In the genomic region with DNA sequence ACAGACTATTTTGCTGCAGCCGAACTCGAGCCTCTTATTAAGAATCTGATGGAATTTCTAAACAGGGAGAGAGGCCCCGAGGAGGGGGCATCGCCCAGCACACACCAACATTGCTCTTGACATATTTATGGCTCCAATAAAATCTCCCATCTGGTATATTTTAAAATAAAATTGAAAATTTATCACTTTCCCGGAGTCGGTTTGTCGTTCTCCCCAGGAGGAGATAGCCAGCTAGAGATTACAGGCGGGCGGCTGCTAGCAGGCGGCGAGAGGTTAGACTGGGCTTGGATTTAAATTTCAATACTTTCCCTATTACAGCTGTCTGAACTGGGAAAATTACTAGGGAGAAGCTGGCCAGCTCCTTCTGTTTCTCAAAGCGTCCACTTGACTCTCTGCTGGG, we compare ENCODE assay signal across 15 mouse cellular contexts.
DNase-seq lines count a peak whose midpoint lies in the region; ATAC-seq lines count a peak whose summit lies in the region.
"Had no signal": no experiment of that assay in that cellular context is flagged by ENCODE, and none has a peak within 500 bp of the region (broad histone marks: within the 10 kb centered on the region; RNA-seq: fewer than 3 reads in every experiment).

No protein-coding gene starts in this region.

- no peak for ATAC-seq in intestine, embryonic 15.5 days
- ATAC-seq in intestine, embryonic 16.5 days, result no peak
- ATAC-seq in lung, embryonic 16.5 days (ENCODE audit: low read depth), result peak; percentile 52; the same call in 1 of the 2 replicates
- 0 out of 2 replicates have a peak, but pooled peaks have one; percentile 24 for ATAC-seq in limb, embryonic 15.5 days (ENCODE audit: insufficient number of reproducible peaks, low FRiP score, low TSS enrichment, low read depth)

- no peak for DNase-seq in lung, adult 18-20 months
- no peak for DNase-seq in limb, embryonic 10.5 days (ENCODE audit: low spot score)
- no peak for DNase-seq in urinary bladder, postnatal 10 days (ENCODE audit: low spot score)
- DNase-seq: cerebellum, adult 9-11 months; gastrocnemius, postnatal 14 days; heart, adult 2 months; left cerebral cortex, postnatal 4 days; right cerebral cortex, postnatal 14 days; thymus, postnatal 36 days had no signal

- H3K36me3 ChIP-seq in intestine, embryonic 15.5 days, result no peaks in the 10 kb centered on the region
- no peaks in the 10 kb centered on the region for H3K36me3 ChIP-seq in intestine, embryonic 16.5 days (ENCODE audit: control insufficient read depth, insufficient read depth, low read length)
- H3K36me3 ChIP-seq in lung, embryonic 16.5 days (ENCODE audit: control insufficient read depth, insufficient read depth, low read length), result no peaks in the 10 kb centered on the region
- H3K36me3 ChIP-seq in limb, embryonic 10.5 days, result no peaks in the 10 kb centered on the region
- no peaks in the 10 kb centered on the region for H3K36me3 ChIP-seq in limb, embryonic 15.5 days
- H3K36me3 ChIP-seq: midbrain, embryonic 12.5 days had no signal

- no peak overlapping the region for H3K27ac ChIP-seq in intestine, embryonic 15.5 days
- H3K27ac ChIP-seq in intestine, embryonic 16.5 days (ENCODE audit: low read length), result no peak overlapping the region
- H3K27ac ChIP-seq in lung, embryonic 16.5 days (ENCODE audit: low read length), result no peak overlapping the region
- peak overlapping the region; percentile 19; the same call in 1 of the 2 replicates for H3K27ac ChIP-seq in limb, embryonic 10.5 days
- no peak overlapping the region for H3K27ac ChIP-seq in limb, embryonic 15.5 days
- H3K27ac ChIP-seq: heart, adult 2 months; layer of hippocampus, adult 2 months; midbrain, embryonic 12.5 days had no signal

- no peaks in the 10 kb centered on the region for H3K9me3 ChIP-seq in intestine, embryonic 15.5 days
- H3K9me3 ChIP-seq in intestine, embryonic 16.5 days (ENCODE audit: control insufficient read depth, low read length), result no peaks in the 10 kb centered on the region
- no peaks in the 10 kb centered on the region for H3K9me3 ChIP-seq in lung, embryonic 16.5 days (ENCODE audit: control insufficient read depth, low read length)
- no peaks in the 10 kb centered on the region for H3K9me3 ChIP-seq in limb, embryonic 10.5 days (replicated peaks)
- H3K9me3 ChIP-seq in limb, embryonic 15.5 days, result no peaks in the 10 kb centered on the region
- H3K9me3 ChIP-seq: midbrain, embryonic 12.5 days had no signal

- no peak overlapping the region for H3K9ac ChIP-seq in intestine, embryonic 15.5 days
- no peak overlapping the region for H3K9ac ChIP-seq in intestine, embryonic 16.5 days (ENCODE audit: low read depth, low read length)
- H3K9ac ChIP-seq in lung, embryonic 16.5 days (ENCODE audit: low read length), result no peak overlapping the region
- no peak overlapping the region for H3K9ac ChIP-seq in limb, embryonic 15.5 days
- H3K9ac ChIP-seq: midbrain, embryonic 12.5 days had no signal

- no peak overlapping the region for H3K4me3 ChIP-seq in intestine, embryonic 15.5 days (replicated peaks)
- H3K4me3 ChIP-seq in intestine, embryonic 16.5 days (ENCODE audit: low read length), result no peak overlapping the region
- no peak overlapping the region for H3K4me3 ChIP-seq in lung, embryonic 16.5 days (ENCODE audit: low read length)
- no peak overlapping the region for H3K4me3 ChIP-seq in limb, embryonic 10.5 days
- H3K4me3 ChIP-seq in limb, embryonic 15.5 days, result no peak overlapping the region
- H3K4me3 ChIP-seq: heart, adult 2 months; layer of hippocampus, adult 2 months; midbrain, embryonic 12.5 days had no signal

- H3K27me3 ChIP-seq in intestine, embryonic 15.5 days (replicated peaks), result peaks cover 4% of the 10 kb centered on the region
- no peaks in the 10 kb centered on the region for H3K27me3 ChIP-seq in intestine, embryonic 16.5 days (replicated peaks; ENCODE audit: control insufficient read depth, insufficient read depth, low read length)
- no peaks in the 10 kb centered on the region for H3K27me3 ChIP-seq in lung, embryonic 16.5 days (ENCODE audit: control insufficient read depth, insufficient read depth, low read depth, low read length)
- H3K27me3 ChIP-seq in limb, embryonic 10.5 days (ENCODE audit: low read depth, poor library complexity, severe bottlenecking), result peaks cover 54% of the 10 kb centered on the region
- H3K27me3 ChIP-seq in limb, embryonic 15.5 days, result no peaks in the 10 kb centered on the region

- WGBS in intestine, embryonic 15.5 days, result 27% methylated on average over 12 of the region's 12 CpGs
- 35% methylated on average over 12 of the region's 12 CpGs for WGBS in intestine, embryonic 16.5 days
- 45% methylated on average over 12 of the region's 12 CpGs for WGBS in lung, embryonic 16.5 days
- 38% methylated on average over 12 of the region's 12 CpGs for WGBS in limb, embryonic 10.5 days
- 12% methylated on average over 12 of the region's 12 CpGs for WGBS in limb, embryonic 15.5 days

- peak overlapping the region; percentile 7 for H3K4me2 ChIP-seq in intestine, embryonic 15.5 days (replicated peaks)
- H3K4me2 ChIP-seq in intestine, embryonic 16.5 days (ENCODE audit: low read depth, low read length), result no peak overlapping the region
- H3K4me2 ChIP-seq in lung, embryonic 16.5 days (ENCODE audit: low read depth, low read length), result no peak overlapping the region
- 0 out of 2 replicates have a peak overlapping the region, but pooled peaks have one; percentile 8 for H3K4me2 ChIP-seq in limb, embryonic 15.5 days
- H3K4me2 ChIP-seq: midbrain, embryonic 12.5 days had no signal

- peaks cover 5% of the 10 kb centered on the region; the same call in 1 of the 2 replicates for H3K4me1 ChIP-seq in intestine, embryonic 15.5 days (replicated peaks)
- peaks cover 8% of the 10 kb centered on the region for H3K4me1 ChIP-seq in intestine, embryonic 16.5 days (ENCODE audit: control insufficient read depth, insufficient read depth, low read length)
- 0 out of 2 replicates have a peak, but pooled peaks cover 2% of the 10 kb centered on the region for H3K4me1 ChIP-seq in lung, embryonic 16.5 days (replicated peaks; ENCODE audit: control insufficient read depth, insufficient read depth, low read length)
- H3K4me1 ChIP-seq in limb, embryonic 10.5 days, result peaks cover 31% of the 10 kb centered on the region
- peaks cover 19% of the 10 kb centered on the region for H3K4me1 ChIP-seq in limb, embryonic 15.5 days

Comparison
In these comparisons a context has a peak if more than half of its experiments do, and no peak if none do; other contexts are left out.
1. H3K4me2 ChIP-seq: peak in intestine, embryonic 15.5 days (single experiment) and limb, embryonic 15.5 days (single experiment); none in intestine, embryonic 16.5 days (single experiment) and lung, embryonic 16.5 days (single experiment).
2. ATAC-seq: peak in lung, embryonic 16.5 days (single experiment) and limb, embryonic 15.5 days (single experiment); none in intestine, embryonic 15.5 days (single experiment) and intestine, embryonic 16.5 days (single experiment).